Mouse (Mus musculus) heart, embryonic 11.5 days (tissue): ENCODE data around the gene Gm10591. TPM values are rescaled to one million over a fixed set of nuclear protein-coding genes. Genes with fewer than 3 reads are reported as not detected.
"Not testable (repeated sequence)": the region's sequence is repeated elsewhere in the genome, so short reads cannot be mapped to it uniquely, and the experiment has no call there.

ENCODE experiments used
- ATAC-seq: fragments of 200-750 bp; cut with Nextera tagmentation; replicated peaks from 2 replicates; pipeline ENCODE4 v1.8.0; 2017; ENCODE audit warnings: moderate library complexity; ENCODE audit not compliant: insufficient number of reproducible peaks, low FRiP score, low TSS enrichment
- H3K27ac ChIP-seq: fragments of 300-500 bp; sonication (generic); 2 replicates; pipeline ENCODE4 v1.5.1; 2014; ENCODE audit warnings: mild to moderate bottlenecking, low read depth, low read length
- H3K27me3 ChIP-seq: fragments of 300-500 bp; sonication (generic); 2 replicates; pipeline ENCODE4 v1.6.1; 2014; ENCODE audit warnings: mild to moderate bottlenecking, low read length, mixed read lengths; ENCODE audit not compliant: control insufficient read depth, insufficient read depth
- H3K36me3 ChIP-seq: fragments of 300-500 bp; sonication (generic); 2 replicates; pipeline ENCODE4 v1.6.1; 2014; ENCODE audit warnings: mild to moderate bottlenecking, low read length, moderate library complexity, mixed read lengths; ENCODE audit not compliant: control insufficient read depth, insufficient read depth
- H3K4me1 ChIP-seq: fragments of 300-500 bp; sonication (generic); 2 replicates; pipeline ENCODE4 v1.6.1; 2014; ENCODE audit warnings: low read length; ENCODE audit not compliant: control insufficient read depth, insufficient read depth
- H3K4me2 ChIP-seq: fragments of 300-500 bp; sonication (generic); 2 replicates; pipeline ENCODE4 v1.6.1; 2014; ENCODE audit warnings: mild to moderate bottlenecking, moderate library complexity
- H3K4me3 ChIP-seq: fragments of 300-500 bp; sonication (generic); 2 replicates; pipeline ENCODE4 v1.5.1; 2014; ENCODE audit warnings: low read depth, low read length
- H3K9ac ChIP-seq: fragments of 300-500 bp; sonication (generic); 2 replicates; pipeline ENCODE4 v1.6.1; 2014; ENCODE audit warnings: mild to moderate bottlenecking, low read depth, low read length, moderate library complexity
- H3K9me3 ChIP-seq: fragments of 300-500 bp; sonication (generic); replicated peaks from 2 replicates; pipeline ENCODE4 v1.6.1; 2016; ENCODE audit warnings: low read length; ENCODE audit not compliant: control insufficient read depth
- WGBS: fragments of 180-500 bp; shearing (Covaris S2); extraction: QIAGEN DNeasy Blood & Tissue Kit; methylation state at CpG from one replicate; pipeline ENCODE4 v1.1.7; 2014; ENCODE audit not compliant: insufficient replicate concordance; 5-methylcytosine and 5-hydroxymethylcytosine counted together
- polyA plus RNA-seq: library from polyadenylated mRNA; unstranded; fragments of >200 nt; fragmentation: Nextera tagmentation; extraction: Ambion mirVana; gene quantifications from 2 replicates; pipeline ENCODE4 v1.2.1, GENCODE M21; 2014

Gene Gm10591
- polyA plus RNA-seq = not detected in 2 replicates

- H3K9me3 ChIP-seq, H3K36me3 ChIP-seq, H3K4me2 ChIP-seq, ATAC-seq, H3K27ac ChIP-seq, H3K27me3 ChIP-seq, H3K4me3 ChIP-seq, H3K9ac ChIP-seq, H3K4me1 ChIP-seq: not testable (repeated sequence)
- no CpG with 5 or more reads among the region's 5 CpGs for WGBS
These were observed at the start of gene Gm10591 for GRCm38 (mm10) chr4:42611895-42612294. Gene Gm10591 (plus strand): TSS chr4:42612195.

- H3K36me3 ChIP-seq, H3K4me2 ChIP-seq, H3K4me3 ChIP-seq, H3K9ac ChIP-seq, H3K4me1 ChIP-seq, H3K27me3 ChIP-seq, H3K9me3 ChIP-seq, H3K27ac ChIP-seq, ATAC-seq: not testable (repeated sequence)
- no CpG with 5 or more reads among the region's 8 CpGs for WGBS
These were observed 17.4 kb downstream of the Gm10591 start, which contains the start of gene Gm2564 for GRCm38 (mm10) chr4:42629419-42629818. Gene Gm2564 (plus strand): TSS chr4:42629719.

GRCm38 (mm10) chr4:42654951-42655350 is 43.0 kb downstream of the Gm10591 start, which contains the start of gene Ccl27b:
Gene Ccl27b (plus strand): TSS chr4:42655251.
- not testable (repeated sequence) for H3K4me3 ChIP-seq, H3K4me1 ChIP-seq, H3K36me3 ChIP-seq, H3K27me3 ChIP-seq, H3K4me2 ChIP-seq, H3K9ac ChIP-seq, H3K27ac ChIP-seq, H3K9me3 ChIP-seq, ATAC-seq
- no CpG with 5 or more reads among the region's 9 CpGs for WGBS

GRCm38 (mm10) chr4:42661793-42662192 is 49.8 kb downstream of the Gm10591 start, which contains the start of gene Il11ra2:
Gene Il11ra2 (minus strand): TSS chr4:42661893.
- not testable (repeated sequence) for H3K4me1 ChIP-seq, H3K4me3 ChIP-seq, H3K9ac ChIP-seq, H3K27ac ChIP-seq, H3K27me3 ChIP-seq, H3K36me3 ChIP-seq, H3K4me2 ChIP-seq, H3K9me3 ChIP-seq, ATAC-seq
- WGBS = no CpG with 5 or more reads among the region's 3 CpGs

Other genes starting within 250 kb of the Gm10591 start
- not detected in 2 replicates for gene Gm21586, start 172.8 kb upstream of the Gm10591 start, polyA plus RNA-seq
- gene Gm2163, start 145.4 kb upstream of the Gm10591 start, polyA plus RNA-seq = not detected in 2 replicates
- gene Fam205a2, start 84.0 kb upstream of the Gm10591 start, polyA plus RNA-seq = 0.06 and 0.07 TPM in 2 replicates
- 0.23 TPM in 1 of 2 replicates, not detected in the other for gene Gm2564, start 17.5 kb downstream of the Gm10591 start, polyA plus RNA-seq
- gene Ccl27b, start 43.1 kb downstream of the Gm10591 start, polyA plus RNA-seq = not detected in 2 replicates
- not detected in 2 replicates for gene Il11ra2, start 49.7 kb downstream of the Gm10591 start, polyA plus RNA-seq
- gene 4930578G10Rik, start 123.3 kb downstream of the Gm10591 start, polyA plus RNA-seq = not detected in 2 replicates
- not detected in 2 replicates for gene Ccl19, start 144.4 kb downstream of the Gm10591 start, polyA plus RNA-seq
- gene Ccl21a, start 161.8 kb downstream of the Gm10591 start, polyA plus RNA-seq = 0.89 and 1.6 TPM in 2 replicates
- not detected in 2 replicates for gene Fam205a1, start 241.7 kb downstream of the Gm10591 start, polyA plus RNA-seq
- gene Gm12394, start 244.6 kb downstream of the Gm10591 start, polyA plus RNA-seq = 0.13 TPM in 1 of 2 replicates, not detected in the other